Mouse (Mus musculus) regulatory T cell (primary cell): Measurements from ENCODE around the gene Lhfpl5.
"Not testable (repeated sequence)": the region's sequence is repeated elsewhere in the genome, so short reads cannot be mapped to it uniquely, and the experiment has no call there.

Source experiments
- in situ Hi-C: fragments of 300-600 bp; cut with MboI, MseI; formaldehyde crosslinking; loops from one replicate; pipeline ENCODE4 v1.15.1; 2025; ENCODE audit warnings: high pct_unique_total_duplicates

Gene Lhfpl5

DNA sequence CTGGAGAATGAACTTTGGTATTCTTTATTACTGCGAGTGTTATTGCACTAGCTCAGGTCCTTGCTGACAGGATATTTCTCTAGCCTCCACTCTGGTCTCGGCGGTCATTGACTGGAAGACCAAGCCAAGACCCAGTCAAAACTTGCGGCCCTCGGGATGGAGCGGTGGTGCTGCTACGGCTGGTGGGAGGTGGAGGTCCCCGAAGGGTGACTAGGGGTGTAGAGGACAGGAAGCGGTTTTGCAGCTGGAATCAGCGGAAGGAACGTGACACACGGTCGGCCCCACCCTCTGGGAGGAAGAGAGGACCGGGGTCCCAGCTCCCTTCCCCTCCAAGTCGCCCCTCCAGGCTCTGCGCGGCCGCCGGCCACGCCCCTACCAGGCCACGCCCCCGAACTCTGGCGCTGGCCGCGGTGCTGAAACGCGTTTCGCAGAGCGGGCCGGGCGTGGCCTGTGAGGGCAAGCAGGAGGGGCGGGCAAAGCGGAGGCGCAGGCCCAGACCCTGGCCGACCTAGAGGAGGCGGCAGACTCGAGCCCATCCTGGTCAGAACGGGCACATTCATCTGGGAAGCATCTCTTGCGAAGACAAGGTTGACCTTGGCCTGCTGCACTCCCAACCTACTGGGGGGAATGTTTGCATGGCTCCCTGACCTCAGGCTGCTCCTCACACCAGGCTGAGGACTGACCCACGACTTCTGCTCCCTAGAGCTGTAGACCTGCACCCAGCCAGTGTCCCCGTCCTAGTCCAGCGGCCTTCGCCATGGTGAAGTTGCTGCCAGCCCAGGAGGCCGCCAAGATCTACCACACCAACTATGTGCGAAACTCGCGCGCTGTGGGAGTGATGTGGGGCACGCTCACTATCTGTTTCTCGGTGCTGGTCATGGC is at the start of gene Lhfpl5:
TSS of gene Lhfpl5 (plus strand) at position 398 of the 882 bp plus-strand sequence.
- in situ Hi-C loops: no loop called here

DNA sequence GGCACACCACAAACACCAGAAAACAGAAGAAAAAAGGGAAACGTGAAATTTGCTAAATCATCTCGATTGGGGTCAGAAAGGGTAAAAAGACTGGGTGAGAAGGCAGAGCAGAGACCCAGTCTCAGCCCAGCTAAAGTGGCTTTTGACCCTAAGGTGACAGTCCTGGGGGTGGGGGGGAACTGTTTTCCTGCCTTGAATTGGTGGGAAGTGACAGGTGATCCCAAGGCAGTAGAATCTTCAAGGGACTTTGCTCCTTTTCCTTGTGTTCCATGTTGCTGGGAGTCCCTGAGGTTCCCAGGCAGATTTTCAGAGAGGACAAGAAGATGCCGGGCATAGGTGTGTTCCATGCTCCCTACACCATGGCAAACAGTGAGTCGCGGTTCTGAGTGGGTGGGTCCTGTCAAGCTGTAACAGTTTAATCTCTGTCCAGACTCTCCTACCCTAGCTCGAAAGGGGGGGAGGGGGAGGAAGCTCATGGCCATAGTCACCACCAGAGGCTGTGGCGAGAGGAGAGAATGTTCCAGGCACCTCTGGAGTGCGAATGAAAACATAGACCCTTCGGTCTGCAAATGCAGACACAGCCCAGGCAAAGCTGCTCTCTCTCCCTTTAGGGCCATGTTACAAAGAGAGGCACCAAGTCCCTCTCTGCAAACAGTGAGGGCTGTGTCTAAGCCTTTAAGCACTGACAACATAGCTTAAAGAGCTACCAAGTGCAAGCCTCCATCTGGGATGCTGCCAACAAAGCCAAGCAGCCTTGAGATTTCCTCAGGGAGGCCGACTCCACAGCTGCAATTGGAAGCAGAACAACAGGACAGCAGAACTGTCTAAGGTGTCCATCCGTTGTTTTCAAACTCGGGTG is 48.0 kb upstream of the Lhfpl5 start:
- in situ Hi-C loops: loop anchor here (10.0 kb wide), 2 partner anchors 143 to 313 kb away; no protein-coding TSS in a partner anchor

DNA sequence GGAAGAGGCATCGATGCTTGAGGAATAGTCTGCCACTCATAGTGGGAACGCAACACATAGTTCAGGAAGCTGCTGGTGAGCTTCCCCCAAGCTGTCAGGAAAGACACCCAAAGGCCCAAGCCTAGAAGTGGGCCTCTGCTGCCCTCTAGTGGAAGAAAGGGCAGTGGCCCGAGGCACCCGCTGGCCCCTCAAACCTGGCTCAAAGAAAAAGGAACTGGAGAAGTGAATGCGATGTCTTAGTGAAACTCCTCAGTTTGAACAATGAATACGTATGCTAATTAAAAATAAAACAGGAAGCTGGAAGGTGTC is 47.4 kb upstream of the Lhfpl5 start:
- in situ Hi-C loops: loop anchor here (10.0 kb wide), 2 partner anchors 143 to 313 kb away; no protein-coding TSS in a partner anchor

DNA sequence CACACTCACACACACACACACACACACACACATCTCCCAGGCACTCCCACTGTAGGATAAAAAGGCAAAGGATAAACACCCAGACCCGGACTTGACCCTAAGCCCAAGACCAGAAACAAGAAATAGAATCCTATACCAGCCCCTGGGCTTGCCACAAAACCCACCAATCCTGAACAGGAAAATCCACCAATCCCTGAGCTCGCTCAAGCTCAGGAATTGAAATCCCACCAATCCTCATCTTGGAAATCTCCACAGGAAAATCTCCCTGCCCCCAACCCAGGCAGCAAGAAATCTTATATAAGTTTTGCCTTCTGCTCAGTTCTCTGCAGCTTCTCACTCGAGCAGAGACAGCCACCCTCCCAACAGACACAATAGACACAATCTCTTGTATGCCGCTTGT is 46.3 kb upstream of the Lhfpl5 start:
- in situ Hi-C loops: loop anchor here (10.0 kb wide), 2 partner anchors 144 to 314 kb away; no protein-coding TSS in a partner anchor

DNA sequence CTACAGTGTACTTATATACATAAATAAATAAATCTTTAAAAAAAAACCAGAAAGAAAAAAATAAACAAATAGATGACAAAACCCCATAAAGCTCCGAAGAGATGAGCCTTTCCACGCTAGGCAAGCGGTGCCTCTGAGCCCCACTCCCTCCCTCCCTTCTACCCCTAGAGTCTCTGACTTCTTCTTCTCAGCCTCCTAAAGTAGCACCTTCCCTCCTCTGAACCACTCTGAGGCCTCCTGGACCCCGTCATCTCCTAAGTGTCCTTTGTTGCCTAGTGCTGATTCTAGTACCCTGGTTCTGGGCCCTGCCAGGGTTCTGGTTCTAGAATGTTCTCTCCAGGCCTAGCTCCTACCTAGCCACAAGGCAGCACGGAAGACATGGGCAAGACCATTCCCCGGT is 44.9 kb upstream of the Lhfpl5 start, which contains the start of gene Armc12:
TSS of gene Armc12 (plus strand) at position 301 of the 400 bp plus-strand sequence.
- in situ Hi-C loops: no loop called here

DNA sequence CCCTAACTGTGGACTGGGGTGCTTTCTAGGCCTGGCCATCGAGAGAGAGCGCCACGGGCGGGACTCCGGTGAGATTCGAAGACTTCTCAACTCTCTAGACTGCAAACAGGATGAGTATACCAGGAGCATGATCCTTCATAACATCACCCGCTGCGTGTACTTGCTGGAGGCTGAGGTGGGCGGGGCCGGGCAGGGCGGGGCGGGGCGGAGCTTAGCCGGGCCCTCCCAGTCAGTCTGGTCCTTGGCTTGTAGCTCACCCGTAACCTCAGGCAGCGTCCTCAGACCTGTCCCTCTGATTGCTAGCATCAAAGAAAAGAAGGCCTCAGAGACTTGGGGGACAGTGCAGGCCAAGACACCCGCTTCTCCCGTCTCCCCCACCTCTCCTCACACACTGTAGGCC is 43.5 kb upstream of the Lhfpl5 start:
- in situ Hi-C loops: no loop called here

DNA sequence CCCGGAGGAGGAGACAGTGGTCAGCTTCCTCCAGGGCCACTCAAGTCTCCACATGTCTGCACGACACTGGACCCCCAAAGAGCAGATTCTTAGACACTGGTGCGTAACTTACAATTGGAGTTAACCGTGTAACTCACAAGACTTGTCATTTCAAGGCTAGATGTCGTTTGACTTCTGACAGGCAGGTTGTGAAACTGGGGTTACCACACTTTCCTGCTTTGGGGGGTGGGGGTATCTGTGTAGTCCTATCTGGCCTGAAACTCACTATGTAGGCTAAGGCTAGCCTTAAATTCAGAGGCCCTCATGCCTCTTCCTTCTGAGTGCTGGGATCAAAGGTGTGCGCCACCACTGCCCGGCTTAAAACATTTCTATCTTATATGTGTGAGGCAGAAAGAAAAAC is 42.9 kb upstream of the Lhfpl5 start:
- in situ Hi-C loops: no loop called here

DNA sequence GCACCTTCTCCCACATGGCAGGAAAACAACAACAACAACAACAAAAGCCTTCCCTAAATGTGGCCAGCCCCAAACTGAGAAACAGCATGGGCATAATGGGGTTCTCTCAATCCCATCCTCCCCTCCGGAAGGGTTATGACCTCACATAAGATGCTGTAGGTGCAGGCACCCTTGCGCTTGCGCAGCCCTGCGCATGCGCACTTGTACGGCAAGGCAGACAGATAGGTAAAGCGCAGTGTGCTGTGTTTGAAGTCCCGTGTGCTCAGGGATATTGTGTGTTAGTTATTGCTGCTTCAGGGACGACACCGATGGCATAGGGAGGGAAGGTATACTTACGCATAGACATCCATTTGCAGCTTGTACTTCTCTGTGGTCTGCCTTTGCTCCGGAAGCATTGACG is 42.1 kb upstream of the Lhfpl5 start:
- in situ Hi-C loops: no loop called here

DNA sequence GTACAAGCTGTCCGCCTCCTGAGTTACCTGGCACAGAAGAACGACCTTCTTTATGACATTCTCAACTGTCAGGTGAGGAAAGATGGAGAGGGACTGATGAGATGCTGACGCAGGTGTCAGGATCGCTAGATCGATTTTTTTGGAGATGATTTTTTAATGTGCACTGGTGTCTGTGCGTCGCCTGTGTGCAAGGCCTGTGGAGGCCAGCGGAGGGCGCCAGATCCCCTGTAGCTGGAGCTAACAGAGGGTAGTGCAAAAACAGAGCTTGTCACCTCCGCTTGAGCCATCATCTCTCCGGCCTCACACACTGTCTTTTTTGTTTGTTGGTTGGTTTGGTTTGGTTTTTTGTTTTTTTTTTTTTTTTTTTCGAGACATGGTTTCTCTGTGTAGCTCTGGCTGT is 37.6 kb upstream of the Lhfpl5 start:
- in situ Hi-C loops: loop anchor here (5.0 kb wide), 1 partner anchor 54 kb away; no protein-coding TSS in a partner anchor

DNA sequence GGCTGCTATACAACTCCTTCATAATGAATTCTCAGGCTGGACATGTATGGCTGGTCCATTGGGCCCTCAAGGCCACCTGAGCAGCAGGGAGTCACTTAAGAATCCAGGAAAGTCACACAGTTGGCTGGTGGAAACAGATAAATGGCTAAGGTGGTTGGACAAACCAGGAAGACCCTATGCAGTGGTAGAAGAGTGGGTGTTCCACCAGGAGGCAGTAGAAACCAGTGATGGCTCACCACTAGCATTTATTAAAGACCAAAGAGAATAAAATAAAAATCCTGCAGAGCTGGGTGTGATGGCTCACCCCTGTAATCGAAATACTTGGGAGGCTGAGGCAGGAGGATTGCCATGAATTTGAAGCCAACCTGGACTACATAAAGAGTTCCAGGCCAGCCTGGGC is 28.5 kb upstream of the Lhfpl5 start:
- in situ Hi-C loops: no loop called here

DNA sequence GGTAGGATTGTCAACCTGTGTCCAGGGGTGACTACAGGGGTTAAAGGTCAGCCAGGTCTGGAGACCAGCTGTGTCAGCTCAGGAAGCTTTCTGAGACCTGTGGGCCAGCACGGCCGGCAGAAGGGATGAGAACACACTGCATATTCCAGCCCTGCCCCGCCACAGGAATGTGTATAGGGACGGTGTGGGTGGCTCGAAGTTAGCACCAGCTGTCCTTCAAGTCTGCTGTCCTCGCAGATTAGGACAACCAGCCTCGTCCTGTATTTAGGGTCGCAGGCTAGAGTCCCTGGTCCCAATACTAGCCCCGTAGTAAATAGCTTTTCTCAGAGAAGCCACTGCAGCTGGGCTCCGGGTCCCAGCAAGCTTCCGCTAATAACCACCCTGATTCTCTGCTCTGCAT is 26.9 kb upstream of the Lhfpl5 start:
- in situ Hi-C loops: no loop called here

DNA sequence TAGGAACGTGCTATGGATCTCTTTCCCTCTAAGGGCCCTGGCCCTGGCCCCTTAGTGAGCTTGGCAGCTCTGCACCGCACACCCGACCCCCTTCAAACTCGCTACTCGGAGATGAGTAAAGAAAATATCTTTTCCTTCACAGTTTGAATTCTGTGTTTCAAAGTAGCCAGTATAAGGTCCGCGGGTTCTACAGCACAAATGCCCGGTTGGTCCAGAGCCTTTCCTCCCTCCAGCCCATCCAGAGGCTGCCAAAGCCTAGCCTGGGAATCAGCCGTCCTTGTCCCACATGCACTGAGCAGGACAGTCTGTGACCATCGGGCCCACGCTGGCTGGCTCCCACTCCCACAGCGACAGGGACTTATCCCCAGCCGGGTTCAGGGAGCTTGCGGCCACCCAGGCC is 26.3 kb upstream of the Lhfpl5 start, which contains the start of gene Clpsl2:
TSS of gene Clpsl2 (plus strand) at position 301 of the 400 bp plus-strand sequence.
- in situ Hi-C loops: no loop called here

DNA sequence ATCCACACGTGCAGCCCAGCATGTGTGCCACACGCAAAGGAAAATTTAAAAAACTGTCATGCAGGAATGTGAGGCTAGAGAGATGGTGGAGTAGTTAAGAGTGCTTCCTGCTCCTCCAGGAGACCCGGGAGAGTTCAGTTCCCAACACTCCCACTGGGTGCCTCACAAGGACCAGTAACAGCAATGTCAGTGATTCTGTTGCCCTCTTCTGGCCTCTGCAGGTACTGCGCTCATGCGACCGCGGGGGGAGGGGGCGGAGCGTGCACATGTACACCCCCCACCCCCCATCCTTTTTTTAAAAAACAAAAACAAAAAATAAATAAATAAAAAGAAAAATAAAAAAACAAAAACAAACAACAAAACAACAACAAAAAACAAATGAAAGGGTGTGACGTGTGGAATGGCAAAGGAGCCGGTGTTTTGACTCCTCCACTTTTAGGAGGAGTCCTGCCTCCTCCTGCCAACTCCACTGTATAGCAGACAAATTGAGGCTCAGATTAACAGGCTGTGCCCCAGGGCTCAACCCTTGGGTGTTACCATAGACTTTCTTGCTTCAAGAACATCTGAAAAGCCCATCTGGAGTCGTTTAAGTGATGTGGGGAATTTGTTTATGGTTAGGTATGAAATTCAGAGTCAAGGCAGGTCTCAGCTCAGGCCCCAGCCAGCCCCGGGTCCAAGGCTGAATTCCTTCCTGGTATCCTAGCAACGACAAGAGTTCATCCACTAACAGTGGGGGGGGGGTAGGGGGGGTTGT is 22.2 kb upstream of the Lhfpl5 start:
- in situ Hi-C loops: no loop called here

DNA sequence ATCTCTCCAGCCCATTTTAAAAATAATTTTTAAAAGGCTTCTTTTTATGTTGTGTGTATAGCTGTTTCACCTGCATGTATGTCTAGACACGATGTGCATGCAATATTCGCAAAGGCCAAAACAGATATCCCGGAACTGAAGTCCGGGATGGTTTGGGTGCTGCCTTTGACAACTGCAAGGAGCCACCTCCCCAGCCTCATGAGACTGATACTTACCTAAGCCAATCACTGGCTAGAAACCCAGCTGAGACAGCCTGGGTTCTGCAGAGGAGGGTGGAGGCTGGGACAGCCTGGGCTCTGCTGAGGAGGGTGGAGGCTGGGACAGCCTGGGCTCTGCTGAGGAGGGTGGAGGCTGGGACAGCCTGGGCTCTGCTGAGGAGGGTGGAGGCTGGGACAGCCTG is 21.4 kb upstream of the Lhfpl5 start:
- in situ Hi-C loops: not testable (repeated sequence)

DNA sequence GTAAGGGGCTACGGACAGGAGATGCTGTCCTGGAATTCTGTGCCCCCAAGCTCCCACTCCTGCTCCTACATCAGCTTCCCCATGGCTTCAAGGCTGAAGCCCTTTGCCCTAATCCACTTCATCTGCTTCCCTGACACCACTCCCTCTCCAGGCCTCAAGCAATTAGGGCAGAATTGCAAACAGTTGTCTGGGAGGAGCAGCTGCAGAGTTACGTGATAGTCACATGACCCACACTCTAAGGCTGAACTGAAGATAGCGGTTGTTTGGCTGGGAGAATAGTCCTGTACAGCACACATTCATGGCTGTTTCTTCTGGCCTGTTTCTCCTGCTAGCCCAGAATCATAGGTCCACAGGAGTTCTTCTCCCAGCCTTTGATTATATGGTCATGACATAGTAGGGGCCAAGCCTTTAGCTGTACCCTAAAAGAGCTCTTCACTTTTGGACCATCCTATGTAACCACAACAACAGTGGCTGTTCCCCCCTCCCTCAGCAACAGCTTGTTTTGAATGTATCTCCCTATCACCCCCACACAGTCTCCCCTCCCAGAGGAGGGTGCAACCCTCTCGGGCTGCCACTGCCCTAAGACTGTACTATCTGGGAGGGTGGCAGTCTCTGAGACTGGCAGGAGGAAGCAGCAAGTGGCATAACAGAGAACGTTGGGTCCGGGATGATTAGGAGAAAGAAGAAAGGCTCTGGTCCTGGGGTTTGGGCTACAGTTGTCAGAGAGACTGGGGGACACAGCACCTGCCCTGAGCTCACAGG is 18.6 kb upstream of the Lhfpl5 start:
- in situ Hi-C loops: no loop called here

DNA sequence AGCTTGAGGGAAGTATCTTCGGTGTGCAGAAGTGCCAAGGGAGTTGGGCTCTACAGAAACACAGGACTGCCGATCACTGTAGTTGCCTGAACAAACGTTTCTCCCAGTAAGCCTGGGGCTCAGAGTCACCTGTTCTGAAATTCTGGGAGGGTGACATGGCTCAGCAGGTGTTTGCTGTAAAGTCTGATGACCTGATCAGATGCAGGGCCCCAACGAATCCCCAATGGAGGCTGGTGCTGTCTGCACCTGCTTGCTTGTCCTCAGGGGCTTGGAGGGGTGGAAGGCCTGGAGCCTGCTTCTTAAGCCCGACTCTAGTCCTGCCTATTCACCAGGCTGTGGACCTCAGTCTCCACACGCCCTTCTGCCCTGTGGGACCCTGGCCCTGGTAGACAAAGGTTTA is 17.7 kb upstream of the Lhfpl5 start:
- in situ Hi-C loops: no loop called here

DNA sequence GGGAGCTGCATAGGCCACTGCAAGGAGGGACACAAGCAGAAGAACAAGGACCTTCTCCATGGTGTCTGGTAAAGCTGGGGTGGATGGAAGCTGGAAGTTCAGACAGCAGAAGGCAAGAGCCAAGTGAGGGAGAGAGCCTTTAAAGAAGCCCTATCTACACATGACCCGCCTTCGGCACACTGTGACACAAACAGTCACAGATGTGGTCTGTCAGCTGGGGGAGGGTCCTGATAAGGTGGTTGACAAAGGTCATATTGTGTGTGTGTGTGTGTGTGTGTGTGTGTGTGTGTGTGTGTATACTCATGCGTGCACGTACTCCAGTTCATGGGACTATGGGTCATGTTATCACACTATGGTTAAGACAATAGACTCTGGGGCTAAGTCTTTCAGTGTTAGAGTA is 14.8 kb upstream of the Lhfpl5 start, which contains the start of gene Clps:
TSS of gene Clps (minus strand) at position 169 of the 400 bp plus-strand sequence.
- in situ Hi-C loops: no loop called here

DNA sequence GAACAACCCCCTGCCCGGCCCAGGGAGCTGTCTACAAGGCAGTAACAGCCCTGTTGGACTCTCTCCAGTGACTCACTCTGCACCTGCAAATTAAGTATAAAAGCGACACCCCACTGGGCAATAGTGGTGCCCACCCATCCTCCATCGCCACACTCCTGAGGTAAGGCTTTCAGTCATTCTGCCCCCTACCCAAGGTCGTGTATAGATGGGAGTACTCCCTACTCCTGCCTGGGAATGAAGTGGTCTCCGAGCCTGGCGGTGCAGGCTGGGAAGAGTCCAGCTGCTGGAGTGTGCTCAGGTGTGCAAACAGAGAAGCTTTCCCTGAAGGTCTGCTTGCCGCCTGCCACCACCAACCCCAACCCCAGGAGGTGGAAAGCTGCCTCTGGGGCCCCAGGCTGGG is 13.8 kb upstream of the Lhfpl5 start:
- in situ Hi-C loops: no loop called here

DNA sequence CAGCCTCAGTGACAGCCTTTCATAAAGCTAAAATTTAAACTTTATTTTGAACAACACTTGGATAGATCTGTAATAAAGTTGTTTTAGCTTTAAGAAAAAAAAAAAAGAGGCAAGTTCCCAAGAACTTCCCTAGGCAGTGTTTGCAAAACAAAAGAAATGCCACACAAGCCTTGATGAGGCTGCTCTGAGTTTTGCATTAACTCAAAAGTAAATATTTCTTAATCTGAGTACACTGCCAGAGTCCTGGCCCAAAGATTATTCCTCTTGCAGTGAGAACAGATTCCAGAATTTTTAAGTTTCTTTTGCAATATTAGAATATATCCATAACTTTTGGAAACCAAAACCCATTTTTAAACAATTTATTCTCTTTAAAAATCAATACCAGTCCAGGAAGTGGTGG is 10.3 kb upstream of the Lhfpl5 start:
- in situ Hi-C loops: no loop called here

DNA sequence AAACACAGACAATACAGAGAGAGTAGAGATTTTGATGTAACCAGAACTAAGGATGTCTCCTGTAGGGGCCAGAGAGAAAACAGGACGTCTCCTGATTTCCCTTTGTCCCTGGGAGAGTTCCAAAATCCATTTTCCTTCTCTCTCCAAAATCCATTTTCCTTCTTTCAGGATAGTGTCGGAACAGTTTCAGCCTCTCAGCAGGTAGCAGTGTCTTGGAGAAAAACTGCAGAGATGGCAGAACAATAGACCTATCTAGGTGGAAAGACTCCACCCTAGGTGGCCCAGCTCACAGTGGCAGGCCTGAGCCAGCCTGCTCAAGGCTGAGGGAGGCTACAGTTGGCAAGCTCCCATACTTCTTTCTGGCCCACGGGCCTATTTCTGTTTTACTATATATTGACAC is 7.9 kb upstream of the Lhfpl5 start:
- in situ Hi-C loops: no loop called here

DNA sequence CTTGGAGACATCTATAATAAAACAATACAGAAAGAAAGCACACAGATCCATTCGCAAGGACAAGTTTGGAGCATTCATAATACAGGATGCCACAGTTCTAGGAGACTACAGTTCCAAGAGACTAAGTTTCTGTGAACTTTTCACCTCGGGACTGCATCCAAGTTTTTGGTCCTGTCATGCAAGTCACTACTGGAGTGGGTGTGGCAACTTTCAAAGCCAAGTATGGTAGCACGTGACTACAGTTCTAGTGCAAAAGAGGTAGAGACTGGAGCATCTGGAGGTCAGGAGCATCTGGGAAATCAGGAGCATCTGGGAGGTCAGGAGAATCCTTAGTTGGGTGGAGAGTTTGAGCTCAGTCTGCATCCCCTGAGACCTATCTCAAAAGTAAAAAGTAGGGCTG is 3.6 kb upstream of the Lhfpl5 start:
- in situ Hi-C loops: no loop called here
